Mouse (Mus musculus) kidney, adult 9 months (tissue): ENCODE measurements at regions not wholly inside any gene's neighbourhood (a gene's known extent, or its start where the extent isn't known, plus 50 kb on each side); places are given as distances from the start of the nearest gene placed in this dataset.
"Not testable (repeated sequence)": the region's sequence is repeated elsewhere in the genome, so short reads cannot be mapped to it uniquely, and the experiment has no call there.

Experiments used
- DNase-seq: peaks from one replicate; pipeline ENCODE4 v3.0.0; 2022

DNA sequence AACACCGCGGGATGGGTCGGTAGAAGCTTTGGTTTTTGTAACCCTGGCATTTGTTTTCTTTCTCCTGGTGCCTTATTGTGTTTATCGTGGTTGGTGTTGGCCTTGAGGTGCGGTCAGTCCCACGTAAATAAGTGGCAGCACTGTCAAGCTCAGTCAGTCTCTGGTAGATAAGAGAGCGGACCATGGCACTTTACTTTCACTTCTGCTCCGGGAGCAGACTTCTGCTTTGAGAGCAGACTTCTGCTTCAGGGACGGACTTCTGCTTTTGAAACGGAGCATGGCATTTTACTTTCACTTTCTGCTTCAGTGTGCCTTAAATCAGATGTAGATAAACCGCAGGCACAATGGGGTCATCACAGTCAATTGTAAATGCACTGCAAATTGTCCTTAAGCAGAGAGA is 54.3 kb upstream of the Ccdc66 start:
- DNase-seq = not testable (repeated sequence)

DNA sequence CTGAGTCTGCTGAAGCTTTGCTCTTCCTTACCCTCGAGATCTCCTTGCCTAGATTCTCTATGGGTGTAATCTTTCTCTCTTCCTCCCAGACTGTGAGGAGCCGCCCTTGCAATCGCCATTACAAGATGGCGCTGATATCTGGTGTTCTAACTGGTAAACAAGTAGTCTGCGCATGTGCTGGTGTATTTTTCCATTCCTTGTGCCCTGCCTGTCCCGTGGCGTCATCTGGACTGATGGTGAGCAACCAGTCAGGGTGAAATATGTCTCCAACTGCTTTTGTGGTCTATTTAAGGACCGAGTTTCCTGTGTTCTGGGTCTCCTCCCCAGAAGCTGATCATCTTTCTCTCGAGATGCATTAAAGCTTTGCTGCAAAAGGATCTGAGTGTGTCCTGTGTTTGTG is 53.7 kb upstream of the Ccdc66 start:
- not testable (repeated sequence) for DNase-seq

DNA sequence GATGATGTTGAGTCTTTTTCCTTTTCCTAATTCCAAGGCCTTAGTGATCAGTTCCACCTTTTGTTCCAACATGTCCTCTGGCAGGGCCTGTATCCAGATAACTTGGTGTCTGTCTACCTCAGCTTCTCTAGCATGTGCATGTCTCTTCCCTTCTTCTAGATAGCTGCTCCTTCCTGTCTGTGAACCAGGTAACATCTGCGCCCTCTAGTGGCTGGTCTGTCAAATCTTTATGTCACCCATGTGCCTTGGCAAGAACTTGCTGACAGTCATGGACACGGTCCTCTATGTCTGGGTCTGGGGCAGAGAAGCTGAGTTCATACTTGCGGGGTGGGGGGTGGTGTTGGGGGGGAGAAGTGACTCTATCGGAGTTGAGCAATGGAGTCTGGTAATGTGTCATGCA is 52.2 kb upstream of the Ccdc66 start:
- peak; percentile 64 for DNase-seq

DNA sequence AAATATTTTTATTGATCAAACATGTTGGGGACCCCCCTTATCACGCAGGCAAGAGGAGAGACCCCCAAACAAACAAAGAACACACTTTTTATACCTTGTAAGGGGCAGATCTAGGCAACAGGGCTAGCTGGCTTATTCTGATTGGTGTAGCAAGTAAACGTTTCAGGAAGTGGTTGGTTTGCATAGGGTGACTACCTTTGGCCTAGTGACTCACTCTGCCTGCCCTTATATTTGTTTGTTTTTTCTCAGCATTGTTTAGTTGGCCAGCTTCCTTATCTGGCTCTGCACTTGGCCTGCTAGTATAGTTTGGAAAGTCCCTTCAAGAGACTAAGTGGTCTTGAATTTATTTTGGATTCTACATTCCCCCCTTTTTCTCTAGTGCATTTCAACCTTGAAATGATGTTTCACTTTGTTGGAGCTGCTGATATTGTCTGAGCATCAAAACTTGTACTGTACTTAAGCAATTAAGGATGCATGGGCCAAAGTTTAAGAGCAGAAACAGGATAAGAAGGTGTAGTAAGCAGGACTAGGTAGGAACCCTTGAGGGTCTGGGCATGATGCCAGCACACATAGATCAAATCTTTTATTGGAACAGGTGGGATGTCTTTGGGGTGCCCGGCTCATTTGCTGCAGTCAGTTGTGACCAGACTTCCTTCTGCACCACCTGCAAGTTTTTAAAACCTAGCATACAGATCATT is 50.7 kb upstream of the Ccdc66 start:
- no peak for DNase-seq
